Mouse (Mus musculus): Measurements from ENCODE around the gene Glp2r. TPM values are rescaled to one million over a fixed set of nuclear protein-coding genes. Genes with fewer than 3 reads are reported as not detected.
A peak's percentile ranks its signal among the peaks of the same experiment; 100 is the strongest.

Glp2r gene
- polyA plus RNA-seq, 1 experiment from 2014 or later: not detected

DNA sequence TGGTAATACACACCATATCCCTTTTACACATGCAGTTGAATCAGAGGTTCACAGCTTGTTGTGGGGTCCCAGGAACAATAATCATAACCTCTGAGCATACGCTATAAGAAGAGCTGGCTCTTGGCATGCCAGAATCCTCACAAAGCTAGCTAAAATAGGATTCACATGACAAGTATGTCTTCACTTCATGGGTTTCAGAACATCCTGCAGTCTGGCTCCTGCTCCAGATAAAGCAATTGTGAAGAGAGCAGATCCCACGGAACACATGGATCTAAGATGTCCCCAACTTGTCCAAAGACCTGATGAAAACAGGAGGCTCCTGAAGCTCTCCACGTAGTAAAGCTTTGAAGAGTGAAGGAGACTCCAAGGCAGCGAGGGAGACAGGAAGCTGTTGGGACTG, 55.6 kb downstream of the Glp2r start:
- H3K9ac ChIP-seq (ENCODE audit: low read depth, low read length): no peak overlapping the region
- H3K27me3 ChIP-seq (ENCODE audit: control insufficient read depth, insufficient read depth, low read length): no peaks in the 10 kb centered on the region
- H3K9me3 ChIP-seq (ENCODE audit: control insufficient read depth, low read length): no peaks in the 10 kb centered on the region
- no peaks in the 10 kb centered on the region for H3K36me3 ChIP-seq (ENCODE audit: control insufficient read depth, insufficient read depth, low read length)
- H3K27ac ChIP-seq (ENCODE audit: low read depth, low read length): no peak overlapping the region
- ATAC-seq (ENCODE audit: low FRiP score): no peak
- WGBS: 91% methylated on average over 4 of the region's 4 CpGs
- H3K4me1 ChIP-seq (replicated peaks; ENCODE audit: control insufficient read depth, insufficient read depth, low read length): no peaks in the 10 kb centered on the region
- H3K4me3 ChIP-seq (ENCODE audit: low read depth, low read length): no peak overlapping the region
- no peak overlapping the region for H3K4me2 ChIP-seq (replicated peaks; ENCODE audit: low read depth, low read length)
- no peak for DNase-seq (ENCODE audit: low spot score)

- ATAC-seq (ENCODE audit: low FRiP score) (no peak), DNase-seq (ENCODE audit: low spot score) (no peak)
- Histone ChIP-seq H3K4me1 (replicated peaks; ENCODE audit: control insufficient read depth, insufficient read depth, low read length) (no peaks in the 10 kb centered on the region), H3K36me3 (ENCODE audit: control insufficient read depth, insufficient read depth, low read length) (no peaks in the 10 kb centered on the region), H3K4me3 (ENCODE audit: low read depth, low read length) (no peak overlapping the region), H3K27me3 (ENCODE audit: control insufficient read depth, insufficient read depth, low read length) (no peaks in the 10 kb centered on the region), H3K27ac (ENCODE audit: low read depth, low read length) (no peak overlapping the region), H3K9ac (ENCODE audit: low read depth, low read length) (no peak overlapping the region), H3K9me3 (ENCODE audit: control insufficient read depth, low read length) (no peaks in the 10 kb centered on the region), H3K4me2 (replicated peaks; ENCODE audit: low read depth, low read length) (no peak overlapping the region)
- 94% methylated on average over 4 of the region's 4 CpGs for WGBS
Measured at GRCm38 (mm10) chr11:67712976-67713375, 58.0 kb downstream of the Glp2r start.

- 62% methylated on average over 7 of the region's 7 CpGs for WGBS
- Histone ChIP-seq H3K9ac (ENCODE audit: low read depth, low read length) (no peak within 1 kb of the TSS), H3K4me3 (ENCODE audit: low read depth, low read length) (no peak within 1 kb of the TSS), H3K9me3 (ENCODE audit: control insufficient read depth, low read length) (no peaks in the 10 kb centered on the region), H3K27me3 (ENCODE audit: control insufficient read depth, insufficient read depth, low read length) (no peaks in the 10 kb centered on the region), H3K4me1 (replicated peaks; ENCODE audit: control insufficient read depth, insufficient read depth, low read length) (no peaks in the 10 kb centered on the region), H3K36me3 (ENCODE audit: control insufficient read depth, insufficient read depth, low read length) (no peaks in the 10 kb centered on the region), H3K27ac (ENCODE audit: low read depth, low read length) (no peak within 1 kb of the TSS), H3K4me2 (replicated peaks; ENCODE audit: low read depth, low read length) (no peak within 1 kb of the TSS)
- no peak for DNase-seq (ENCODE audit: low spot score)
- no peak for ATAC-seq (ENCODE audit: low FRiP score)
Measured at GRCm38 (mm10) chr11:67694703-67695376, 76.1 kb downstream of the Glp2r start, which contains the start of gene Rcvrn. Gene Rcvrn, plus strand, starts transcription at chr11:67695326.

DNA sequence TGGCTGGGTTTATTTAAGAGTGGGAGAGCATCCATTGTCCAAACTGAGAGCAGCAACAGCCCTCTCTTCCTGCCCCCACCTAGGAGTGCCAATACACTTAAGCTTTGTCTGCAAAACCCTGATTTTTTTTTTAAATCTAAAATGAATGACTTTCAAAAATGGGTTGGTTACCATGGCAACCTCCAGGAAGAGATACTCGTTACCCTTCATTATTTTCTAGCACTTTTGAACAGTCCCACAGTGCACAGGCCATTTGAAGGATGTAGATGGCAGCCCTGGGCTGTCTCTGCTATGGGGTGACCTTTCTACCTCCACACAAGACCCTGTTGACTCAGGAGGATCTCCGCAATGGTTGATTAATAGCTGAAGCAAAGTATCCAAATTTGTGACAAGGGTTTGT, 84.8 kb downstream of the Glp2r start:
- no peak for ATAC-seq (ENCODE audit: low FRiP score)

GRCm38 (mm10) chr11:67681871-67682270, 89.1 kb downstream of the Glp2r start:
- DNase-seq (ENCODE audit: low spot score): no peak
- 83% methylated on average over 3 of the region's 3 CpGs for WGBS
- H3K9me3 ChIP-seq (ENCODE audit: control insufficient read depth, low read length): no peaks in the 10 kb centered on the region
- no peaks in the 10 kb centered on the region for H3K36me3 ChIP-seq (ENCODE audit: control insufficient read depth, insufficient read depth, low read length)
- H3K9ac ChIP-seq (ENCODE audit: low read depth, low read length): no peak overlapping the region
- ATAC-seq (ENCODE audit: low FRiP score): no peak
- H3K27ac ChIP-seq (ENCODE audit: low read depth, low read length): no peak overlapping the region
- H3K4me3 ChIP-seq (ENCODE audit: low read depth, low read length): no peak overlapping the region
- no peaks in the 10 kb centered on the region for H3K4me1 ChIP-seq (replicated peaks; ENCODE audit: control insufficient read depth, insufficient read depth, low read length)
- H3K27me3 ChIP-seq (ENCODE audit: control insufficient read depth, insufficient read depth, low read length): no peaks in the 10 kb centered on the region
- H3K4me2 ChIP-seq (replicated peaks; ENCODE audit: low read depth, low read length): no peak overlapping the region

More for the DNA sequence above, 84.8 kb downstream of the Glp2r start:
- H3K9ac ChIP-seq (ENCODE audit: low read depth, low read length): no peak overlapping the region
- no peaks in the 10 kb centered on the region for H3K27me3 ChIP-seq (ENCODE audit: control insufficient read depth, insufficient read depth, low read length)
- no peaks in the 10 kb centered on the region for H3K36me3 ChIP-seq (ENCODE audit: control insufficient read depth, insufficient read depth, low read length)
- 76% methylated on average over 2 of the region's 2 CpGs for WGBS
- no peak overlapping the region for H3K4me3 ChIP-seq (ENCODE audit: low read depth, low read length)
- H3K4me1 ChIP-seq (replicated peaks; ENCODE audit: control insufficient read depth, insufficient read depth, low read length): no peaks in the 10 kb centered on the region
- H3K9me3 ChIP-seq (ENCODE audit: control insufficient read depth, low read length): no peaks in the 10 kb centered on the region
- DNase-seq (ENCODE audit: low spot score): no peak
- H3K4me2 ChIP-seq (replicated peaks; ENCODE audit: low read depth, low read length): no peak overlapping the region
- no peak overlapping the region for H3K27ac ChIP-seq (ENCODE audit: low read depth, low read length)

- H3K4me2 ChIP-seq (replicated peaks; ENCODE audit: low read depth, low read length): no peak overlapping the region
- no peaks in the 10 kb centered on the region for H3K4me1 ChIP-seq (replicated peaks; ENCODE audit: control insufficient read depth, insufficient read depth, low read length)
- no peaks in the 10 kb centered on the region for H3K36me3 ChIP-seq (ENCODE audit: control insufficient read depth, insufficient read depth, low read length)
- no peaks in the 10 kb centered on the region for H3K9me3 ChIP-seq (ENCODE audit: control insufficient read depth, low read length)
- no peak overlapping the region for H3K27ac ChIP-seq (ENCODE audit: low read depth, low read length)
- no peak overlapping the region for H3K9ac ChIP-seq (ENCODE audit: low read depth, low read length)
- H3K27me3 ChIP-seq (ENCODE audit: control insufficient read depth, insufficient read depth, low read length): no peaks in the 10 kb centered on the region
- ATAC-seq (ENCODE audit: low FRiP score): no peak
- no peak overlapping the region for H3K4me3 ChIP-seq (ENCODE audit: low read depth, low read length)
- DNase-seq (ENCODE audit: low spot score): no peak
- WGBS: 93% methylated on average over 2 of the region's 2 CpGs
Measured at GRCm38 (mm10) chr11:67679930-67680329, 91.0 kb downstream of the Glp2r start.

DNA sequence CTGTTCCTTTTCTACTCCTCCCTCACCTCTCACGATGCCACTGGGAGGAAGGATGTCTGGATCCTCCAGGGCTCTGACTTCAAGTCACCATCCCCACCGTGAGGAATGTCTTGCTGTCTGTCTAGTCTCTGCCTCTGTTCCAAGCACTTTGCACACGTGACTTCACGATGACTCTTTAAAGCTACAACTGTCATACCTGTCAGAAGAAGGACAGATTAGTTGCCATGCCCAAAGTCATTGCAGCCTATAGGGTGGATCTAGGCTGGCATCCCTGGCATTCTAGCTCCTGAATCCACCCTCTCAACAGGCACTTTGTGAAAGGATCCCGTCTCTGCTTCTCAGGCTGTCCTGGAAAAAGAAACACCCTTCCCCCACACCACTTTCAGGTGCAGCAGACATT, 91.7 kb downstream of the Glp2r start:
- DNase-seq (ENCODE audit: low spot score) (no peak), ATAC-seq (ENCODE audit: low FRiP score) (no peak)
- Histone ChIP-seq H3K27me3 (ENCODE audit: control insufficient read depth, insufficient read depth, low read length) (no peaks in the 10 kb centered on the region), H3K36me3 (ENCODE audit: control insufficient read depth, insufficient read depth, low read length) (no peaks in the 10 kb centered on the region), H3K9me3 (ENCODE audit: control insufficient read depth, low read length) (no peaks in the 10 kb centered on the region), H3K4me2 (replicated peaks; ENCODE audit: low read depth, low read length) (no peak overlapping the region), H3K27ac (ENCODE audit: low read depth, low read length) (no peak overlapping the region), H3K4me3 (ENCODE audit: low read depth, low read length) (no peak overlapping the region), H3K9ac (ENCODE audit: low read depth, low read length) (no peak overlapping the region), H3K4me1 (replicated peaks; ENCODE audit: control insufficient read depth, insufficient read depth, low read length) (no peaks in the 10 kb centered on the region)
- WGBS: 76% methylated on average over 5 of the region's 5 CpGs

DNA sequence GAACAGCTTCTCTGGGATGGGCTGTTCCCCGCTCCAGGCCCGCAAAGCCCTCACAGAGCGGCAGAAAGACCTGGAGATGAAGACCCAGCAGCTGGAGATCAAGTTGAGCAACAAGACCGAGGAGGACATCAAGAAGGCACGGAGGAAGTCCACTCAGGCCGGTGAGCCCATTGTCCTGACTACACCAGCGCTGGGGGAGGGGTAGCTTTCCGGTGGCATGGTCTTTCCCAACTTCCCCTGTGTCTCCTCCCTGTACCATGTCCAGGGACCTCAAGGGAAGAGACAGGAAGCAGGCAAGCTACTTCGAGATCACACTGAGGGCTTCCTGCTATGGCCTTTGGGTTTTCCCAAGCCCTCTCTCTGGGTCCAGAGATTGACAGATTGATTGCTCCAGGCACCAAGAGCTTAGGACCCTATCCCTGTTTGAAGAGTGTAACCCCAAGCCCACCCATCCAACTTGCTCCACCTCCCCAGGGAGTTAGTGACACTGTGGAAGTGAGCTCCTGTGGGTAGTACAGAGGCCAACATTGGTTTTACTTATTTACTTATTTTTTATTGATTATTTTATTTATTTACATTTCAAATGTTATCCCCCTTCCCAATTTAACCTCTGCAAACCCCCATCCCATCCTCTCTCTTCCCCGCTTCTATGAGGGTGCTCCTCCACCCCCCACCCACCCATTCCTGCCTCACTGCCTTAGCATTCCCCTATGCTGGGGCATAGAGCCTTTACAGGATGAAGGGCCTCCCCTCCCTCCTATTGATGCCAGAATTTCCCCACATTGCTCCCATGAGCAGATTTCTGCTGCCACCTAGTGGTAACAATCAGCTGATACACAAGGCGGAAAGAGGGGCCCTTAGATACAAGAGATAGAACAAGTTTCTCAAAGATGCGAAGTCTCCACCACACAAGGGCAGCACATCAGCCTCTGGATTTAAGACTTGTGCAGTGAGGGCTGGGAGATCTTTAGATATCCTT, 95.1 kb downstream of the Glp2r start:
- 0 out of 2 replicates have a peak, but pooled peaks have one; percentile 54 for ATAC-seq (ENCODE audit: low FRiP score)
- no peaks in the 10 kb centered on the region for H3K27me3 ChIP-seq (ENCODE audit: control insufficient read depth, insufficient read depth, low read length)
- 67% methylated on average over 12 of the region's 12 CpGs for WGBS

More for the DNA sequence above, 95.1 kb downstream of the Glp2r start:
- no peak overlapping the region; the same call in 1 of the 2 replicates for H3K27ac ChIP-seq (ENCODE audit: low read depth, low read length)
- no peaks in the 10 kb centered on the region for H3K9me3 ChIP-seq (ENCODE audit: control insufficient read depth, low read length)
- DNase-seq (ENCODE audit: low spot score): peak; percentile 85
- no peak overlapping the region for H3K4me3 ChIP-seq (ENCODE audit: low read depth, low read length)
- no peak overlapping the region for H3K4me2 ChIP-seq (replicated peaks; ENCODE audit: low read depth, low read length)
- H3K4me1 ChIP-seq (replicated peaks; ENCODE audit: control insufficient read depth, insufficient read depth, low read length): no peaks in the 10 kb centered on the region
- no peak overlapping the region for H3K9ac ChIP-seq (ENCODE audit: low read depth, low read length)
- H3K36me3 ChIP-seq (ENCODE audit: control insufficient read depth, insufficient read depth, low read length): no peaks in the 10 kb centered on the region
